Mouse (Mus musculus): ENCODE data around the gene Dcaf12. TPM values are rescaled to one million over a fixed set of nuclear protein-coding genes. Genes with fewer than 3 reads are reported as not detected.

The Dcaf12 gene
- polyA plus RNA-seq (2012; rRNA removed), result 30.2 and 35.8 TPM in 2 replicates

GRCm38 (mm10) chr4:41314141-41315129 is at the start of gene Dcaf12:
Gene Dcaf12, minus strand, starts transcription at chr4:41314889.

GRCm38 (mm10) chr4:41348584-41349198 is 34.0 kb upstream of the Dcaf12 start, which contains the start of gene Ubap1:
Gene Ubap1, plus strand, starts transcription at chr4:41348996.

DNA sequence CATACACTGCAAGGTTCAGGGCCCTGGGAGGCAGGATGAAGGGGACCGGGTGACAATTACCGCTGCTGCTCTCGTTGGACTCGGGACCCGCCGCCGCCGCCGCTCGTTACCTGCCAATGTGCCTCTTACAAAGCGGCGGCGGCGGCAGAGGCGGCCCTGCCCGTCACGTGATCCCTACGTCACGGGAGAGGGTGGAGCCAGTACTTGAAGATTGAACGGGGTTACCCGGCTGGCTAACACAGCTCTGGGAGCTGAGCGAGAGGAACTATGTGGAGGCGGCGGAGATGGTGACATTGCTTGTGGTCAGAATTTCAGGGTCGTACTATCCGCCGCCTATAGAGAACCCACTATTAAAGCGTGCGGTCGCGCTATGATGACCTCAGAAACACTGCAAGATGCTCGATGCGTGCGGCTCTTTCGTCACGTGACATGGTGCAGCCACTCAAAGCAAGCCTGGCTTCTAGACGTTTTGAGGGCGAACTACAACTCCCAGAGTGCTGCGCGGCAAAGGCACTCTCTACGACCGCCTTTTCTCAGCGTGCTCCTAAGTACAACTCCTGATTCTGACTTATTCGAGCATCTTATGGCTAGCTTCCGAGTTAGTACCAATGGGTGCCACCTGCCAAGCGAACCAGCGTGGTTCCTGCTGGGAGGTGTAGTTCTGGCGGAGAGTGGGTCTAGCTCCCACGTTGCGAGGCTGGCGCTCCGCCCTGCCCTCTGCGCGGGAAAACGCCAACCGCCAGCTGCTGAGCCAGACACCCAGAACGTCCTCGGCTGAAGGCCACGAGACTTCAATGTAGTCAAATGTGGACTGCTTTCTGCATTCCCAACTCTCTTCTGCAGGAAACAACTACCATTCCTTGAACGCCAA is 39.5 kb downstream of the Dcaf12 start, which contains the start of gene Ubap2:
Ubap2 (minus strand) TSS at position 165 of the 871 bp plus-strand sequence.

Other genes with a start within 250 kb of the Dcaf12 start
- gene Aqp3, start 216.7 kb downstream of the Dcaf12 start, polyA plus RNA-seq (2012; rRNA removed), result 0.90 and 2.0 TPM in 2 replicates
- gene Nol6, start 190.4 kb downstream of the Dcaf12 start, polyA plus RNA-seq (2012; rRNA removed), result 59.5 and 66.3 TPM in 2 replicates
- gene Ube2r2, start 179.1 kb downstream of the Dcaf12 start, polyA plus RNA-seq (2012; rRNA removed), result 49.2 and 58.3 TPM in 2 replicates
- 121 and 169 TPM in 2 replicates for gene Ubap2, start 39.7 kb downstream of the Dcaf12 start, polyA plus RNA-seq (2012; rRNA removed)
- 17.2 and 23.3 TPM in 2 replicates for gene Ubap1, start 34.1 kb upstream of the Dcaf12 start, polyA plus RNA-seq (2012; rRNA removed)
- gene Kif24, start 150.0 kb upstream of the Dcaf12 start, polyA plus RNA-seq (2012; rRNA removed), result 1.7 and 2.6 TPM in 2 replicates
- 10.4 and 11.9 TPM in 2 replicates for gene Nudt2, start 150.3 kb upstream of the Dcaf12 start, polyA plus RNA-seq (2012; rRNA removed)
- 8.8 and 9.1 TPM in 2 replicates for gene AI464131, start 188.2 kb upstream of the Dcaf12 start, polyA plus RNA-seq (2012; rRNA removed)
- 36.8 and 36.9 TPM in 2 replicates for gene 1110017D15Rik, start 202.4 kb upstream of the Dcaf12 start, polyA plus RNA-seq (2012; rRNA removed)